Mouse (Mus musculus) cerebral cortex, adult 2 months (tissue): ENCODE data around the gene Ms4a13.

Source experiments
- WGBS: fragments of 180-500 bp; shearing (Covaris S2); methylation state at CpG from one replicate; pipeline ENCODE4 v1.1.7; 2018; 5-methylcytosine and 5-hydroxymethylcytosine counted together

Ms4a13 gene

DNA sequence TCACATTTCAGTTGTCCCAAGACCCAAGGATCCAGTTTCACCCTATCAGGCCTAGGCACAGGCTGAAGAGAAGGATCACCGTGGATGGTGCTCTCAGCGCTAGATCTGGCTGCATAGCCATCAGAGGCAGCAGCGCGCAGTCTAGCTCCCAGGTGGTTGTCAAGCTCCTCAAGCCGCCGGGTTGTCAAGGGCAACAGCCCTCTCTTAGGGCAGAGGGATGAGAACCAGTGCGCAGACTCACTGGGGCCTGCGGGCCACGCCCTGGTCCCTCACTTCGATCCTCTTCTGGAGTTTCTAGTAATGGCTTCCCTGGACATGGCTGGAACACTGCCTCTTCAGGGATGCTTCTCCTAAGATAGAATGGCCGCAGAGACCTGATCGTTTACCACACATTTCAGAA lies at the start of gene Ms4a13:
Gene Ms4a13, minus strand, starts transcription at position 192 of the 400 bp plus-strand sequence.
- 74% methylated on average over 12 of the region's 12 CpGs for WGBS

DNA sequence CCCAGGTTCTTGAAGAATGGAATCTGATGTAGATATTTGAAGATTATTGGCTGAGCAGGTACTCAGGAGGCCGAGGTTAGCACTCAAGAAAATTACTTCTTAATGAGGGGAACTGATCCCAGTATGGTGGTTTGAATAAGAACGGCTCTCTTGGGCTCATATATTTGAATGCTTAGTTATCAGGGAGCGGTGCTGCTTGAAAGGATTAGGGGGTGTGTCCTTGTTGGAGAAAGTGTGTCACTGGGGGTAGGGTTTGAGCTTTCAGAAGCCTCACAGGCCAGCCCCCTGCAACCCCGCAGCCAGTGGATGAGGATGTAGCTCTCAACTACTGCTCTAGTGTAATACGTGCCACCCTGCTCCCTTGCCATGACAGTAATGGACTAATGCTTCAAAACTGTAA lies 46.0 kb upstream of the Ms4a13 start:
- WGBS = 65% methylated on average over 5 of the region's 5 CpGs

DNA sequence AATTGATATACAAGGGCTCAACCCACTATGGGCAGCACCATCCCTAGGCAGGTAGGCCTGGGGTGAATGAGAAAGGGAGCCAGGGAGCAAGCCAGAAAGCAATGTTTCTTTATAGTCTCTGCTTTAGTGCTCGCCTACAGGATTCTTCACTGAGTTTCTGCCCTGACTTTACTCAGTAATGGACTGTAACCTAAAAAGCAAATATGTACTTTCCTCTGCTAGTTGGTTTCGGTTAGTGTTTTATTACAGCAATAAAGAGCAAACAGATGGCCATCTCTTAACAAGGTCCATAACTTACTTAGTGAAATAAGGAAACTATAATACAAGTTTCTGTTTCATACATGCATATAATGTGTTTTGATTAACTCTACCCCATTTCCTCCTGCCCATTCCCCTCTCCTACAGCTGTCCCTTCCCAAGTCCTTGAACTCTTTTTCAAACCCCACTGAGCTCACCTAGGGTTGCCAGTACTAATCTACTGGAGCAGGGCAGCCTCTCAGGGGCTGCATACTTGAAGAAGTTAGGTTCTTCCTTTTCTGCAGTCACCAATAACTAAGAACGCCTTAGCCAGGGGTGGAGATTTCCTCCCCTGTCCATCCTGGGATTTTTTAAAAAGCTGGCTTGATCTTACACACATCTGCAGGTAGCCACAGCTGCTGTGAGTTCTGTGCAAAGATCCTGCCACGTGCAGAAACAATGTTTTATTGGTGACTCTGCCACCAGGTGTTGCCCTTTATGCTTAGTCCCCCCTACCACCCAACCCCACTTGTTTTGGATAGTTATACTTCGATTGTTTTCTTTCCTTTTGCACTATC lies 38.6 kb upstream of the Ms4a13 start:
- WGBS = 82% methylated on average over 5 of the region's 5 CpGs

DNA sequence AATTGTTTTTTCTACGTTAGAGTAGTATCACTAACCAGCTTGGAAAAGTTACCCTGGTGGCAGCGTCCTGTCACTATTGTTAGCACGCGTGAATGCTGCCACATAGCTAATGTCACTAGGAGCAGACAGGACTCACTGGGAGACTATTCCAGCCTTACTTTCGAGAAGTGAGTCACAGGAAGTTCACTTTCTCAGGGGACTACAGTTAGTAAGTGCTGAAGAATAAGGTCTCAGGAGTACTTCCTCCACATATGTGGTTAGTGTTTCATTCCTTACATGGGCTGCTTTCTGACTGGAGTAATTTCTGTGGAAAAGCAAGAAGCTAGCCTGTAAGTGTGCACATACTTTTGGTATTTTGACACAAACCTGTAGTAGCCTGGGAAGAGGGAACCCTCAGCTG lies 37.7 kb upstream of the Ms4a13 start:
- WGBS = 80% methylated on average over 5 of the region's 5 CpGs

DNA sequence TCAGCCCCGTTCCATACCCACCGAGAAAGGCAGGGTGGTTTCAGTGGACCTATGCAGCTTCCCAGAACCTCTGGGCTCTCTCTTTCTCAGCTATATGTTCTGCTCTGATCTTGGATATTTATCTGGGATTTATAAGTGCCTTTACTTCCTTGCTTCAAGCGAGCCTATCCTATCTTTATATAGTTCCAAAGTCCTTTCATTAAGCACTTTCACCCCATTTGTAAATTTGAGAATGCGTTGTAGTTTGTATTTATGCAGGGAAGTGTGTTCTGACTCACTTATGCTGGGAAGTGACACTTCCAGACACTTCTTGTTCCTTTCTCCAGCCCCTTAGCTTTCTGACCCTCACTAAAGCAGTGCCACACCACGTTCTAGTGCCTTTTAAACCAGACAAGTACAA lies 35.8 kb upstream of the Ms4a13 start, which contains the start of gene Ms4a12:
Gene Ms4a12, minus strand, starts transcription at position 101 of the 400 bp plus-strand sequence.
- 76% methylated on average over 5 of the region's 5 CpGs for WGBS

DNA sequence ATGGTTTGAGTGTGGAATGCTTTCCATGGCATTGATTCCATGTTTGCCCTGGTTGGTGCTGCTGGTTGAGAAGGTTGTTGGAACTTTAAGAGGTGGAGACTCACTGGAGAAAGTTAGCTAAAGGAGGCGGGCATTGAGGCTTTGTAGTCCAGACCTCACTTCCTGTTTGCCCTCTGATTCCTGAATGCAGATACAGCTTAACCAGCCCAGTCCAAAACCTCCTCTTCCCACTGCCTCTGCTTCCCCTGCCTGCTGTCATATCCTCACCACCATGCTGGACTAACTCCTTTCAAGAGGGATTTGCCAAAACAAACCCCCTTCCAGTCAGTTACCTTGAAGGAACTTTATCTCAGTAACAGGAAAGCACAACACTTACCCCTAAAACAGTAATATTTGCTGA lies 4.0 kb downstream of the Ms4a13 start:
- WGBS = 61% methylated on average over 1 of the region's 1 CpGs

DNA sequence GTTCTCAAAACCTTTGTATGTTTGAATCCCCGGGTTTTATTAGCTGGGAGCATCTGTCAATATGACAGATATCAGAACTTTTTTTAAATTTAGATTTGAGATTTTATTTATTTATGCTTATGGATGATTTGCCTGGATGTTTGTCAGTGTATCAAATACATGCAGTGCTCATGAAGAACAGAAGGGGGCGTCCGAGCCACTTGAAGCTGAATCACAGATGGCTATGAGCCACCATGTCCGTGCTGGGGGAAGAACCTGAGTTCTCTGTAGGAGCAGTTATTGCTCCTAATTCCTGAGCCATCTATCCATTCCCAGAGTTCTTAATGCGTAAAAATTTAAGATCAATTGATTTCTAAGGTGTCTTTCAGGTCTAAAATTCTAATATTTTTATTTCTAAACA lies 12.4 kb downstream of the Ms4a13 start:
- WGBS = 18% methylated on average over 5 of the region's 5 CpGs

DNA sequence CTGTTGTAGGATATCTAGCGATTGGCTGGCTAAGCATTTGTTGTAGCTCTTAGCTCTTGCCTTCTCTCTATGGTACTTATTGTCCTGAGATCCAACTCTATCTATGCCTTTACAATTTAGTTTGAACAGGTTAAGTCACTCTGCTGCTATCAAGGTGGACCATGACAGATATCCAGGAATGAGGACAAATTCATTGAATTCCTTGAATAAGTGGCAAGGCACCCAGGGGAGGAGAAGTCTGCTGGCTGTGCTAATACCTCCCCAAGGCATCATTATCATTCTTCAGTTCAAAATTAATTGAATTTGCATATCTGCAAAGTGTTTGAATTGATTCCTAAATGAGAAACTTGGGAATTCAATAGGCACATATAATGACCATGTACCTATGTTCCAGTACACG lies 19.1 kb downstream of the Ms4a13 start:
- WGBS = 61% methylated on average over 2 of the region's 2 CpGs

DNA sequence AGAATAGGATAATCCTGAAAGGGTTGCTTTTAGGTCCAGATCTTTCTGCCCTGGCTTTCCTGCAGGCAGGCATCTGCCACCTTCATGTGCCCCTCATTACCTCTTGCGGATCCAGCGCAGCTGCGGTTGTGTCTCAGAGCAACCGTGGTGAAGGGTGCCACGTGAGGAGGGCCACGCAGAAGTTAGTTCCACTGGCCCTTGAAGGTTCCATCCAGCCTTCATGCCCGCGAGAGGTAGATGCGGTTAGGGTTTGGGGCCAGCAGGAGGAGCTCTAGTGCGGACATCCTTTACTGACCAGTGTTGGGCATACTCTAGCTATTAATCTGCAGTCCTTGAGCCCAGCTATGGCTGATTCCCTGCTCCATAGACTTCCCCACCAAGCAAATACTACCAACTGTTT lies 31.4 kb downstream of the Ms4a13 start, which contains the start of gene 1700025F22Rik:
Gene 1700025F22Rik, minus strand, starts transcription at position 149 of the 400 bp plus-strand sequence.
- 33% methylated on average over 10 of the region's 10 CpGs for WGBS

DNA sequence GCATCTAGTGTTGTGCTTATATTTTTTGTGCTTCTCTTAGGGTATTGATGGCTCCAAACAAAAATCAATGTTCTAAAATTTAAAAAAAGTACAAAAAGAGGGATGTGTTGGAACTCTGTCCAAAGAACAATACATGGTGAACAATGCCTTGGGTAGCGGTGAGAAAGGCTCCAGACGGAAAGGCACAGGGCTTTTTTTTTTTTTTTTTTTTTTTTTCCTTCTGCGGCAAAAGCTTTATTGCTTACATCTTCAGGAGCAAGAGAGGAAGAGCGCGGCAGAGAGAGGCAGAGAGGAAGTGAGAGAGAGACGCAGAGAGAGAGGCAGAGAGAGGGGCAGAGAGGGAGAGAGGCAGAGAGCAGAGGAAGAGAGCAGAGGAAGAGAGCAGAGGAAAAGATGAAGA lies 38.6 kb downstream of the Ms4a13 start:
- WGBS = 88% methylated on average over 5 of the region's 6 CpGs

DNA sequence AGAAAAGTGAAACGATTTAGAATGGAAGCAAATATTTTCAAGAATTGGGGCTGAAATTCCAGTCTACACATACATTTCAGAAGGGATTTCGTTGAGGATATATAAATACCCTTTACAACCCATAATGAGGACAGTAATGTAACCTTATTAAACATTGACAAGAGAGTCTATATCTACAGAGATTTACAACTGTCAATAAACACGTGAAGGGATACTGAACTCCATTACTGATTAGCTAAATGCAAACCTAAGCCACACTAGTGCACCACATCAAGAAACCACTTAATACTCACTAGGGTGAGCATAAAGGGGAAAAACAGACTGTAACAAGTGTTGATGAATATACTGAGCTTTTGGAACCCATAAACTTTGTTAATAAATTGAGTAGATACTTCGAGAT lies 61.2 kb downstream of the Ms4a13 start:
- WGBS = 79% methylated on average over 4 of the region's 4 CpGs

DNA sequence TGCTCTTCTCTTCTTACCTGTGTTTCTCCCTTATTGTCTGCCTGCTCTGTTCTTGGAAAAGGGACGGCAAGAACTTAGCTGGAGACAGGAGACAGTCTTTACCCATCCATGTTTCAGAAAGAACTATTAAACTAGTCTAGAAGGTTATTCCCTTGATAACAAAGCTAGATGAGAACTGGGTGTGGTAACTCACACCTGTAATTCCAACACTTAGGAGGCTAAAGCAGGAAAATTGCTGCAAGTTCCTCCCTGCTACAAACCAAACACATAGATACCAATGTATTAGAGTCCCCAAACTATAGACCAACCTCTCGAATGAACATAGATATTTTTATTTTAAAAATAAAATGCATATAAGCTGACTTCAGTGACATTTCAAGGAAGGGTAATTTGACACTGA lies 61.7 kb downstream of the Ms4a13 start:
- 83% methylated on average over 2 of the region's 2 CpGs for WGBS

DNA sequence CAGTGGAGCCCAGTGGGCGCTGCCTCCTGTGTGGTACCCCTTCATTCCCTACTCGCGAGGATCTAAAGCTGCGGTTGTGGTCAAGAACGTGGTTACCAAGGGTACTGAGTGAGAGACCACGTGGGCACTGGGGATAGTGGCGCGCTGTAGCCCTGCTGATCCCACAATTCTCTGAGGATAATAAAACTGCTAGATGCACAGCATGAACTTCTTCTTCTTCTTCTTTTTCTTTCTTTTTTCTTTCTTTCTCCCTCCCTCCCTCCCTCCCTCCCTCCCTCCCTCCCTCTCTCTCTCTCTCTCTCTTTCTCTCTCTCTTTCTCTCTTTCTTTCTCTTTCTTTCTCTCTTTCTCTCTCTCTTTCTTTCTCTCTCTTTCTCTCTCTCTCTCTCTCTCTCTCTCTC lies 65.8 kb downstream of the Ms4a13 start, which contains the start of gene 1700017D01Rik:
Gene 1700017D01Rik, minus strand, starts transcription at position 101 of the 400 bp plus-strand sequence.
- 88% methylated on average over 8 of the region's 8 CpGs for WGBS

DNA sequence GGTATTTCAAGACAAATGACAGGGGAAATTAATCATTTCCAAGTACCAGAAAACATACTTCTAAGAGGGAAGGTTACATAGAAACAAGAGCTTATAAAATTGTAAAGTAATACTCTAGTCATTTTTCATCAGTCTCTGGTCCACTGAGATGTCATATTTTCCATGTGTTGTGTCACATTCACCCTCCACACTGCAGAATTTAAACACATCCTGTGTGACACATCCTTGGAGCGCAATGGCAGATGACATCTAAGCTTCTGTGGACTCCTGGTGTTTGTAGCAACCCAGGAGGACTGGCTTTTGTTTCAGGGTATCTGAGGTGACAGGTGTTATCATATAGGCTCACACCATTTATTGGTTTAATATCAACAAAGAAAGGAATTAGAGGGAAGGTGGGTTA lies 66.8 kb downstream of the Ms4a13 start:
- 88% methylated on average over 1 of the region's 1 CpGs for WGBS

DNA sequence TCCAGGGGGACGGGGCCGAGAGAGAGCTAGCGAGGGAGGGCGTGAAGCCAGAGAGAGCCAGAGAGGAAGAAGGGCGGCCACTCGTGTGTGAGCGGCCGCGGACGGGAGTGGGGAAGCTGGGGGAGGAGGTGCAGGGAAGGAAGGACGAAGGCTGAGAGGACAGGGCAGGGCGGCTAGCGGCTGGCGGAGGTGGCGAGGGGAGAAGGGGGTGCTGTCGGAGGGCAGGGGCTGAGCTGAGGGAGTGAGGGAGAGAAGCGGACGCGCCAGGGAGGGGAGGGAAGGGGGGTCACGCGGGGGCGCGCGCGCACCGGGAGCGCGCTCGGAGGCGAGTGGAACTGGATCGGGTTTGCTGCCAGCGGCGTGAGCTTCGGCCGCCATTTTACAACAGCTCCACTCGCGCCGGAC lies 75.5 kb downstream of the Ms4a13 start:
- WGBS = under 1% methylated on average over 13 of the region's 38 CpGs
